24 mouse cellular contexts compared by ENCODE assay signal in the genomic region with DNA sequence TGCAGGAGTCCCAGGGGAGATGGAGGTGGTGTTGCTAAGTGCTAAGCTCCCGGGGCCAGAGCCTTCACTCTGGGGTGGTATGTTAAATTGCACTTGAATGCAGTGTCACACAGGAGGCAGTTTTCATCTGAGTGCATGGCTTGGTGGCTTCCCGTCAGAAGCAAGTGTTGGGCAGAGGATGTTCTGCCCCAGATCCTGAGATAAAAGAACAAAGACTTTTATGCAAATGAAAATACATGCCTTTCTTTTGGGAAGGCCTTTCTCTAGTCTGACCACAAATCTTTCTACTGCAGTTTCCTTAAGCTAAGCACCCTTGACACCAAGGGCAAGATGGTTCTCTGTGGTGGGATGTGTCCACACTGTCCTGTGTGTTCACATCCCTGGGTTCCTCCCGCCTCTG.
DNase-seq lines count a peak whose midpoint lies in the region; ATAC-seq and TF ChIP-seq lines count a peak whose summit lies in the region.
"Had no signal": no experiment of that assay in that cellular context is flagged by ENCODE, and none has a peak within 500 bp of the region (broad histone marks: within the 10 kb centered on the region; RNA-seq: fewer than 3 reads in every experiment).

No protein-coding gene starts in this region.

- no peak for TF ChIP-seq EP300 in heart, adult 2 months (IDR thresholded peaks at IDR 0.05; ENCODE audit: insufficient read depth, low read depth, low read length)

- H3K4me1 ChIP-seq in forebrain, embryonic 16.5 days (replicated peaks; ENCODE audit: control insufficient read depth, insufficient read depth, low read length), result peaks cover 33% of the 10 kb centered on the region
- H3K4me1 ChIP-seq in forebrain, embryonic 10.5 days, result peaks cover 37% of the 10 kb centered on the region
- no peaks in the 10 kb centered on the region; the same call in 1 of the 2 replicates for H3K4me1 ChIP-seq in heart, adult 2 months (ENCODE audit: control insufficient read depth, insufficient read depth, low read length)
- H3K4me1 ChIP-seq: embryonic facial prominence, embryonic 13.5 days; embryonic facial prominence, embryonic 15.5 days had no signal

- H3K4me3 ChIP-seq in forebrain, embryonic 16.5 days (replicated peaks; ENCODE audit: low read length), result no peak overlapping the region
- no peak overlapping the region for H3K4me3 ChIP-seq in forebrain, embryonic 10.5 days
- H3K4me3 ChIP-seq in heart, adult 2 months, result no peak overlapping the region
- H3K4me3 ChIP-seq: embryonic facial prominence, embryonic 13.5 days; embryonic facial prominence, embryonic 15.5 days; erythroblast, embryonic 14.5 days; forebrain, embryonic 13.5 days; forebrain, embryonic 15.5 days had no signal

- H3K9me3 ChIP-seq in forebrain, embryonic 16.5 days (ENCODE audit: control insufficient read depth, low read length), result no peaks in the 10 kb centered on the region
- no peaks in the 10 kb centered on the region for H3K9me3 ChIP-seq in forebrain, embryonic 10.5 days
- H3K9me3 ChIP-seq: embryonic facial prominence, embryonic 13.5 days; embryonic facial prominence, embryonic 15.5 days; forebrain, embryonic 13.5 days; forebrain, embryonic 15.5 days had no signal

- TF ChIP-seq CTCF in heart, adult 2 months (IDR thresholded peaks at IDR 0.05), result no peak

- no peak for TF ChIP-seq POLR2A in heart, adult 2 months (IDR thresholded peaks at IDR 0.05; ENCODE audit: insufficient read depth, low read depth, low read length)

- no peak overlapping the region for H3K9ac ChIP-seq in forebrain, embryonic 16.5 days (replicated peaks; ENCODE audit: low read depth, low read length)
- no peak overlapping the region for H3K9ac ChIP-seq in heart, adult 2 months (ENCODE audit: low read depth, low read length)
- H3K9ac ChIP-seq: embryonic facial prominence, embryonic 13.5 days; embryonic facial prominence, embryonic 15.5 days; forebrain, embryonic 13.5 days; forebrain, embryonic 15.5 days had no signal

- ATAC-seq in forebrain, embryonic 16.5 days, result 0 out of 2 replicates have a peak, but pooled peaks have one; percentile 1
- ATAC-seq: CD4-positive, CD25-positive, alpha-beta regulatory T cell, adult 4 months had no signal

- intact Hi-C loops in heart, adult 2 months (cut with DNase I), result no loop called here

- DNase-seq in forebrain, embryonic 10.5 days (ENCODE audit: extremely low spot score, low spot score), result no peak
- DNase-seq in ES-CJ7 (ENCODE audit: low read depth, low spot score) (peak; percentile 40), ZHBTc4 (ENCODE audit: low read depth, low spot score) (peak; percentile 53)
- no peak for DNase-seq in heart, adult 2 months
- no peak for DNase-seq in urinary bladder, adult 18-20 months (ENCODE audit: low spot score in 2 of 2)
- DNase-seq: adrenal gland, adult 2 months; adrenal gland, postnatal 10 days; adrenal gland, postnatal 25 days; B cell, adult 2 months; cerebellum, adult 11 months; cerebellum, adult 18-20 months; cerebellum, adult 8-10 months; cerebellum, adult 9-11 months; cerebellum, postnatal 14 days; cerebellum, postnatal 36 days; embryo, embryonic 11 days had no signal

- no peak overlapping the region for H3K4me2 ChIP-seq in forebrain, embryonic 16.5 days (ENCODE audit: low read length)
- H3K4me2 ChIP-seq: embryonic facial prominence, embryonic 13.5 days; embryonic facial prominence, embryonic 15.5 days; forebrain, embryonic 13.5 days; forebrain, embryonic 15.5 days had no signal

- 73% methylated on average over 3 of the region's 3 CpGs for WGBS in forebrain, embryonic 16.5 days
- 82% methylated on average over 3 of the region's 3 CpGs for WGBS in forebrain, embryonic 10.5 days
- WGBS in heart, adult 2 months, result 73% methylated on average over 3 of the region's 3 CpGs

- H3K27ac ChIP-seq in forebrain, embryonic 16.5 days (ENCODE audit: low read length), result no peak overlapping the region
- no peak overlapping the region for H3K27ac ChIP-seq in forebrain, embryonic 10.5 days
- no peak overlapping the region for H3K27ac ChIP-seq in heart, adult 2 months
- H3K27ac ChIP-seq: embryonic facial prominence, embryonic 13.5 days; embryonic facial prominence, embryonic 15.5 days; forebrain, embryonic 13.5 days; forebrain, embryonic 15.5 days had no signal

- H3K79me2 ChIP-seq in heart, adult 2 months (replicated peaks; ENCODE audit: control insufficient read depth, insufficient read depth, low read length), result no peaks in the 10 kb centered on the region

- H3K36me3 ChIP-seq in forebrain, embryonic 16.5 days (ENCODE audit: control insufficient read depth, insufficient read depth), result no peaks in the 10 kb centered on the region
- peaks cover 6% of the 10 kb centered on the region; the same call in 1 of the 2 replicates for H3K36me3 ChIP-seq in forebrain, embryonic 10.5 days (replicated peaks)
- no peaks in the 10 kb centered on the region for H3K36me3 ChIP-seq in heart, adult 2 months (ENCODE audit: control insufficient read depth, insufficient read depth, low read length)
- H3K36me3 ChIP-seq: embryonic facial prominence, embryonic 13.5 days; embryonic facial prominence, embryonic 15.5 days; forebrain, embryonic 15.5 days had no signal

- no peaks in the 10 kb centered on the region for H3K27me3 ChIP-seq in forebrain, embryonic 16.5 days (replicated peaks; ENCODE audit: control insufficient read depth, insufficient read depth, low read length)
- H3K27me3 ChIP-seq in forebrain, embryonic 10.5 days (ENCODE audit: poor library complexity, severe bottlenecking), result no peaks in the 10 kb centered on the region
- no peaks in the 10 kb centered on the region for H3K27me3 ChIP-seq in heart, adult 2 months (ENCODE audit: control insufficient read depth, insufficient read depth, low read length)
- H3K27me3 ChIP-seq: CH12.LX; embryonic facial prominence, embryonic 15.5 days; forebrain, embryonic 13.5 days; forebrain, embryonic 15.5 days had no signal

Comparison
In these comparisons a context has a peak if more than half of its experiments do, and no peak if none do; other contexts are left out.
1. DNase-seq: peak in ES-CJ7 (single experiment) and ZHBTc4 (single experiment); none in forebrain, embryonic 10.5 days (single experiment), heart, adult 2 months (0 of 2) and urinary bladder, adult 18-20 months (0 of 2).